Mouse (Mus musculus): ENCODE measurements around the gene Xylt2. TPM values are rescaled to one million over a fixed set of nuclear protein-coding genes. Genes with fewer than 3 reads are reported as not detected.
A peak's percentile ranks its signal among the peaks of the same experiment; 100 is the strongest.
"Not testable (repeated sequence)": the region's sequence is repeated elsewhere in the genome, so short reads cannot be mapped to it uniquely, and the experiment has no call there.

Xylt2 gene
- polyA plus RNA-seq, 1 experiment from 2014 or later: 13.2 TPM

- Histone ChIP-seq H3K36me3 (replicated peaks; ENCODE audit: control insufficient read depth, insufficient read depth) (peaks cover 14% of the 10 kb centered on the region), H3K4me2 (replicated peaks) (peak overlapping the region; percentile 86), H3K4me1 (replicated peaks; ENCODE audit: control insufficient read depth, insufficient read depth, low read length) (peaks cover 17% of the 10 kb centered on the region), H3K4me3 (replicated peaks; ENCODE audit: low read length) (peak overlapping the region; percentile 57), H3K27me3 (ENCODE audit: control insufficient read depth, insufficient read depth, low read length) (no peaks in the 10 kb centered on the region), H3K27ac (no peak overlapping the region), H3K9ac (no peak overlapping the region), H3K9me3 (ENCODE audit: control insufficient read depth, low read length) (no peaks in the 10 kb centered on the region)
- no peak for ATAC-seq (ENCODE audit: low FRiP score)
- no peak for DNase-seq (ENCODE audit: low spot score)
- 51% methylated on average over 8 of the region's 8 CpGs for WGBS
These were observed 24.3 kb downstream of the Xylt2 start for GRCm38 (mm10) chr11:94652973-94653372.

GRCm38 (mm10) chr11:94651241-94651640 lies 26.1 kb downstream of the Xylt2 start:
- WGBS: 98% methylated on average over 5 of the region's 7 CpGs
- not testable (repeated sequence) for DNase-seq (ENCODE audit: low spot score)

GRCm38 (mm10) chr11:94646457-94646856 lies 30.9 kb downstream of the Xylt2 start:
- no peak overlapping the region for H3K4me2 ChIP-seq (replicated peaks)
- DNase-seq (ENCODE audit: low spot score) (no peak), ATAC-seq (ENCODE audit: low FRiP score) (no peak)
- no peaks in the 10 kb centered on the region for H3K9me3 ChIP-seq (ENCODE audit: control insufficient read depth, low read length)
- H3K27me3 ChIP-seq (ENCODE audit: control insufficient read depth, insufficient read depth, low read length): no peaks in the 10 kb centered on the region
- no peaks in the 10 kb centered on the region for H3K4me1 ChIP-seq (replicated peaks; ENCODE audit: control insufficient read depth, insufficient read depth, low read length)
- no peak overlapping the region for H3K9ac ChIP-seq
- H3K36me3 ChIP-seq (replicated peaks; ENCODE audit: control insufficient read depth, insufficient read depth): peaks cover 61% of the 10 kb centered on the region
- no peak overlapping the region for H3K4me3 ChIP-seq (replicated peaks; ENCODE audit: low read length)
- 92% methylated on average over 4 of the region's 4 CpGs for WGBS
- no peak overlapping the region for H3K27ac ChIP-seq

More at GRCm38 (mm10) chr11:94651241-94651640, 26.1 kb downstream of the Xylt2 start:
- not testable (repeated sequence) for H3K27ac ChIP-seq; H3K9ac ChIP-seq; ATAC-seq (ENCODE audit: low FRiP score); H3K27me3 ChIP-seq (ENCODE audit: control insufficient read depth, insufficient read depth, low read length); H3K4me2 ChIP-seq (replicated peaks); H3K4me3 ChIP-seq (replicated peaks; ENCODE audit: low read length); H3K9me3 ChIP-seq (ENCODE audit: control insufficient read depth, low read length)
- H3K36me3 ChIP-seq (replicated peaks; ENCODE audit: control insufficient read depth, insufficient read depth): peaks cover 16% of the 10 kb centered on the region
- H3K4me1 ChIP-seq (replicated peaks; ENCODE audit: control insufficient read depth, insufficient read depth, low read length): peaks cover 17% of the 10 kb centered on the region

- Histone ChIP-seq H3K4me3 (replicated peaks; ENCODE audit: low read length) (no peak overlapping the region), H3K27me3 (ENCODE audit: control insufficient read depth, insufficient read depth, low read length) (no peaks in the 10 kb centered on the region), H3K9me3 (ENCODE audit: control insufficient read depth, low read length) (no peaks in the 10 kb centered on the region), H3K27ac (no peak overlapping the region), H3K4me2 (replicated peaks) (no peak overlapping the region), H3K4me1 (replicated peaks; ENCODE audit: control insufficient read depth, insufficient read depth, low read length) (no peaks in the 10 kb centered on the region), H3K36me3 (replicated peaks; ENCODE audit: control insufficient read depth, insufficient read depth) (peaks cover 79% of the 10 kb centered on the region), H3K9ac (no peak overlapping the region)
- WGBS: 88% methylated on average over 8 of the region's 8 CpGs
- no peak for DNase-seq (ENCODE audit: low spot score)
- no peak for ATAC-seq (ENCODE audit: low FRiP score)
These were observed 32.7 kb downstream of the Xylt2 start for GRCm38 (mm10) chr11:94644461-94645219.

- peaks cover 13% of the 10 kb centered on the region for H3K4me1 ChIP-seq (replicated peaks; ENCODE audit: control insufficient read depth, insufficient read depth, low read length)
- no peak overlapping the region for H3K9ac ChIP-seq
- peaks cover 78% of the 10 kb centered on the region for H3K36me3 ChIP-seq (replicated peaks; ENCODE audit: control insufficient read depth, insufficient read depth)
- H3K27ac ChIP-seq: no peak overlapping the region
- no peaks in the 10 kb centered on the region for H3K27me3 ChIP-seq (ENCODE audit: control insufficient read depth, insufficient read depth, low read length)
- 88% methylated on average over 5 of the region's 5 CpGs for WGBS
- DNase-seq (ENCODE audit: low spot score) (no peak), ATAC-seq (ENCODE audit: low FRiP score) (no peak)
- H3K4me3 ChIP-seq (replicated peaks; ENCODE audit: low read length): no peak overlapping the region
- no peak overlapping the region for H3K4me2 ChIP-seq (replicated peaks)
- no peaks in the 10 kb centered on the region for H3K9me3 ChIP-seq (ENCODE audit: control insufficient read depth, low read length)
These were observed 42.9 kb downstream of the Xylt2 start for GRCm38 (mm10) chr11:94634431-94634830.

- peaks cover 63% of the 10 kb centered on the region for H3K36me3 ChIP-seq (replicated peaks; ENCODE audit: control insufficient read depth, insufficient read depth)
- no peak overlapping the region for H3K4me2 ChIP-seq (replicated peaks)
- H3K9ac ChIP-seq: no peak overlapping the region
- H3K27ac ChIP-seq: no peak overlapping the region
- no peak for DNase-seq (ENCODE audit: low spot score)
- H3K4me1 ChIP-seq (replicated peaks; ENCODE audit: control insufficient read depth, insufficient read depth, low read length): peaks cover 13% of the 10 kb centered on the region
- WGBS: 91% methylated on average over 8 of the region's 8 CpGs
- no peaks in the 10 kb centered on the region for H3K27me3 ChIP-seq (ENCODE audit: control insufficient read depth, insufficient read depth, low read length)
- H3K4me3 ChIP-seq (replicated peaks; ENCODE audit: low read length): no peak overlapping the region
- H3K9me3 ChIP-seq (ENCODE audit: control insufficient read depth, low read length): no peaks in the 10 kb centered on the region
- no peak for ATAC-seq (ENCODE audit: low FRiP score)
These were observed 44.3 kb downstream of the Xylt2 start for GRCm38 (mm10) chr11:94632988-94633387.

- H3K4me1 ChIP-seq (replicated peaks; ENCODE audit: control insufficient read depth, insufficient read depth, low read length): peaks cover 13% of the 10 kb centered on the region
- no peaks in the 10 kb centered on the region for H3K9me3 ChIP-seq (ENCODE audit: control insufficient read depth, low read length)
- H3K27me3 ChIP-seq (ENCODE audit: control insufficient read depth, insufficient read depth, low read length): no peaks in the 10 kb centered on the region
- no peak overlapping the region for H3K4me2 ChIP-seq (replicated peaks)
- WGBS: 98% methylated on average over 5 of the region's 5 CpGs
- H3K9ac ChIP-seq: no peak overlapping the region
- H3K36me3 ChIP-seq (replicated peaks; ENCODE audit: control insufficient read depth, insufficient read depth): peaks cover 53% of the 10 kb centered on the region
- ATAC-seq (ENCODE audit: low FRiP score): no peak
- no peak overlapping the region for H3K27ac ChIP-seq
- H3K4me3 ChIP-seq (replicated peaks; ENCODE audit: low read length): no peak overlapping the region
- no peak for DNase-seq (ENCODE audit: low spot score)
These were observed 45.3 kb downstream of the Xylt2 start for GRCm38 (mm10) chr11:94631969-94632368.

- Histone ChIP-seq H3K4me1 (replicated peaks; ENCODE audit: control insufficient read depth, insufficient read depth, low read length) (peaks cover 13% of the 10 kb centered on the region), H3K4me3 (replicated peaks; ENCODE audit: low read length) (peak overlapping the region; percentile 87), H3K36me3 (replicated peaks; ENCODE audit: control insufficient read depth, insufficient read depth) (peaks cover 38% of the 10 kb centered on the region), H3K27me3 (ENCODE audit: control insufficient read depth, insufficient read depth, low read length) (no peaks in the 10 kb centered on the region), H3K27ac (peak overlapping the region; percentile 75), H3K9me3 (ENCODE audit: control insufficient read depth, low read length) (no peaks in the 10 kb centered on the region), H3K9ac (peak overlapping the region; percentile 88), H3K4me2 (replicated peaks) (peak overlapping the region; percentile 93)
- WGBS: 13% methylated on average over 26 of the region's 26 CpGs
- DNase-seq (ENCODE audit: low spot score): peak; percentile 43
- no peak for ATAC-seq (ENCODE audit: low FRiP score)
These were observed 46.9 kb downstream of the Xylt2 start for GRCm38 (mm10) chr11:94630199-94631011.

- ATAC-seq (ENCODE audit: low FRiP score) (peak; percentile 43; the same call in 1 of the 2 replicates), DNase-seq (ENCODE audit: low spot score) (no peak)
- Histone ChIP-seq H3K27ac (peak overlapping the region; percentile 75), H3K4me2 (replicated peaks) (peak overlapping the region; percentile 93), H3K9ac (peak overlapping the region; percentile 88), H3K9me3 (ENCODE audit: control insufficient read depth, low read length) (no peaks in the 10 kb centered on the region), H3K27me3 (ENCODE audit: control insufficient read depth, insufficient read depth, low read length) (no peaks in the 10 kb centered on the region), H3K36me3 (replicated peaks; ENCODE audit: control insufficient read depth, insufficient read depth) (peaks cover 32% of the 10 kb centered on the region), H3K4me1 (replicated peaks; ENCODE audit: control insufficient read depth, insufficient read depth, low read length) (peaks cover 13% of the 10 kb centered on the region), H3K4me3 (replicated peaks; ENCODE audit: low read length) (peak overlapping the region; percentile 87)
- under 1% methylated on average over 28 of the region's 28 CpGs for WGBS
These were observed 47.5 kb downstream of the Xylt2 start for GRCm38 (mm10) chr11:94629884-94630198.

Data from hindbrain, embryonic 14.5 days (tissue).